Mouse (Mus musculus) bone marrow macrophage, adult 2 months (primary cell): ENCODE data around the gene Olfr698. TPM values are rescaled to one million over a fixed set of nuclear protein-coding genes. Genes with fewer than 3 reads are reported as not detected.
"Not testable (repeated sequence)": the region's sequence is repeated elsewhere in the genome, so short reads cannot be mapped to it uniquely, and the experiment has no call there.

Experiments used
- H3K27ac ChIP-seq: 2 replicates; pipeline ENCODE4 v1.5.1; 2012; ENCODE audit warnings: low read depth, low read length; ENCODE audit not compliant: insufficient read depth
- H3K4me1 ChIP-seq: 2 replicates; pipeline ENCODE4 v1.6.1; 2012; ENCODE audit warnings: low read length; ENCODE audit not compliant: control insufficient read depth, insufficient read depth
- H3K4me3 ChIP-seq: 2 replicates; pipeline ENCODE4 v1.5.1; 2012; ENCODE audit warnings: mild to moderate bottlenecking, low read length, moderate library complexity; ENCODE audit not compliant: insufficient read depth
- CTCF ChIP-seq: IDR thresholded peaks from 2 replicates; pipeline ENCODE4 v1.5.1; 2012; ENCODE audit warnings: low read depth, mild to moderate bottlenecking, low read length, moderate library complexity
- POLR2A ChIP-seq: IDR thresholded peaks from 2 replicates; pipeline ENCODE4 v1.6.1; 2012; ENCODE audit warnings: mild to moderate bottlenecking, low read depth, low read length, borderline replicate concordance
- polyA plus RNA-seq: library from polyadenylated mRNA; stranded (reverse); fragments of >200 nt; gene quantifications from 2 replicates; pipeline ENCODE4 v1.2.4, GENCODE M21; 2012; ENCODE audit not compliant: missing spikeins, insufficient read depth, insufficient read length

The Olfr698 gene
- polyA plus RNA-seq: not detected in 2 replicates

GRCm38 (mm10) chr7:106755297-106755696 lies at the start of gene Olfr698:
TSS of gene Olfr698 (minus strand) at chr7:106755397.
- Histone ChIP-seq H3K4me3 (no peak within 1 kb of the TSS), H3K27ac (no peak within 1 kb of the TSS), H3K4me1 (peaks cover 3% of the 10 kb centered on the region)
- no peak for TF ChIP-seq CTCF
- TF ChIP-seq POLR2A: no peak

- Histone ChIP-seq H3K27ac (no peak within 1 kb of the TSS), H3K4me1 (no peaks in the 10 kb centered on the region), H3K4me3 (no peak within 1 kb of the TSS)
- TF ChIP-seq POLR2A (no peak), CTCF (no peak)
These were observed 37.9 kb upstream of the Olfr698 start, which contains the start of gene Olfr699 for GRCm38 (mm10) chr7:106793098-106793497. TSS of gene Olfr699 (minus strand) at chr7:106793198.

GRCm38 (mm10) chr7:106788330-106788729 lies 33.1 kb upstream of the Olfr698 start:
- Histone ChIP-seq H3K4me1 (no peaks in the 10 kb centered on the region), H3K27ac (no peak overlapping the region), H3K4me3 (no peak overlapping the region)
- no peak for TF ChIP-seq POLR2A
- TF ChIP-seq CTCF: no peak

- H3K4me3 ChIP-seq, H3K4me1 ChIP-seq, H3K27ac ChIP-seq: not testable (repeated sequence)
These were observed 5.8 kb upstream of the Olfr698 start for GRCm38 (mm10) chr7:106761008-106761407.

- TF ChIP-seq POLR2A: no peak
- TF ChIP-seq CTCF: no peak
- Histone ChIP-seq H3K4me1 (peaks cover 8% of the 10 kb centered on the region), H3K4me3 (no peak overlapping the region), H3K27ac (peak overlapping the region; percentile 79)
These were observed 3.6 kb upstream of the Olfr698 start for GRCm38 (mm10) chr7:106758800-106759199.

- Histone ChIP-seq H3K4me3 (no peak overlapping the region), H3K27ac (no peak overlapping the region), H3K4me1 (no peaks in the 10 kb centered on the region)
- no peak for TF ChIP-seq POLR2A
- no peak for TF ChIP-seq CTCF
These were observed 9.4 kb downstream of the Olfr698 start for GRCm38 (mm10) chr7:106745811-106746210.

- Histone ChIP-seq H3K27ac (no peak within 1 kb of the TSS), H3K4me1 (no peaks in the 10 kb centered on the region), H3K4me3 (no peak within 1 kb of the TSS)
- TF ChIP-seq POLR2A: no peak
- TF ChIP-seq CTCF: no peak
These were observed 12.9 kb downstream of the Olfr698 start, which contains the start of gene Olfr697 for GRCm38 (mm10) chr7:106742343-106742742. TSS of gene Olfr697 (minus strand) at chr7:106742443.

GRCm38 (mm10) chr7:106737028-106737427 lies 18.2 kb downstream of the Olfr698 start:
- Histone ChIP-seq H3K4me1 (no peaks in the 10 kb centered on the region), H3K27ac (no peak overlapping the region), H3K4me3 (no peak overlapping the region)
- TF ChIP-seq CTCF (no peak), POLR2A (no peak)

GRCm38 (mm10) chr7:106733717-106734116 lies 21.5 kb downstream of the Olfr698 start:
- TF ChIP-seq POLR2A (no peak), CTCF (no peak)
- Histone ChIP-seq H3K4me1 (no peaks in the 10 kb centered on the region), H3K27ac (no peak overlapping the region)

GRCm38 (mm10) chr7:106725654-106726053 lies 29.5 kb downstream of the Olfr698 start:
- not testable (repeated sequence) for H3K27ac ChIP-seq

More at GRCm38 (mm10) chr7:106733717-106734116, 21.5 kb downstream of the Olfr698 start:
- H3K4me3 ChIP-seq: no peak overlapping the region

GRCm38 (mm10) chr7:106716296-106716695 lies 38.9 kb downstream of the Olfr698 start, which contains the start of gene Olfr695:
TSS of gene Olfr695 (minus strand) at chr7:106716396.
- Histone ChIP-seq H3K4me3 (no peak within 1 kb of the TSS), H3K27ac (no peak within 1 kb of the TSS), H3K4me1 (peaks cover 3% of the 10 kb centered on the region)
- no peak for TF ChIP-seq CTCF
- no peak for TF ChIP-seq POLR2A

More at GRCm38 (mm10) chr7:106725654-106726053, 29.5 kb downstream of the Olfr698 start:
- not testable (repeated sequence) for H3K4me1 ChIP-seq, H3K4me3 ChIP-seq
